Mouse (Mus musculus) lung, adult 18-20 months (tissue): ENCODE measurements around the gene Zfp988.
"Not testable (repeated sequence)": the region's sequence is repeated elsewhere in the genome, so short reads cannot be mapped to it uniquely, and the experiment has no call there.

ENCODE experiments used
- DNase-seq, 2 experiments: peaks; one replicate each; pipeline ENCODE4 v3.0.0; 2022; ENCODE audit warnings: mixed read lengths in 2 of 2

Gene Zfp988

GRCm38 (mm10) chr4:147305436-147305835 is at the start of gene Zfp988:
TSS of gene Zfp988 (plus strand) at chr4:147305674.
- DNase-seq = not testable (repeated sequence)

GRCm38 (mm10) chr4:147262708-147263107 is 42.8 kb upstream of the Zfp988 start:
- not testable (repeated sequence) for DNase-seq

- not testable (repeated sequence) for DNase-seq
Measured at GRCm38 (mm10) chr4:147267302-147267701, 38.2 kb upstream of the Zfp988 start.

- DNase-seq = not testable (repeated sequence)
Measured at GRCm38 (mm10) chr4:147268735-147269134, 36.7 kb upstream of the Zfp988 start.

GRCm38 (mm10) chr4:147270026-147270425 is 35.4 kb upstream of the Zfp988 start:
- not testable (repeated sequence) for DNase-seq

- DNase-seq = not testable (repeated sequence)
Measured at GRCm38 (mm10) chr4:147271601-147272000, 33.9 kb upstream of the Zfp988 start.

GRCm38 (mm10) chr4:147275021-147275772 is 30.3 kb upstream of the Zfp988 start:
- not testable (repeated sequence) for DNase-seq

GRCm38 (mm10) chr4:147275773-147276140 is 29.7 kb upstream of the Zfp988 start:
- not testable (repeated sequence) for DNase-seq

- DNase-seq = peak in 1 of 2 experiments; percentile 14
Measured at GRCm38 (mm10) chr4:147280406-147280805, 25.1 kb upstream of the Zfp988 start.

GRCm38 (mm10) chr4:147298585-147298984 is 6.9 kb upstream of the Zfp988 start:
- DNase-seq = not testable (repeated sequence)

- not testable (repeated sequence) for DNase-seq
Measured at GRCm38 (mm10) chr4:147302375-147302774, 3.1 kb upstream of the Zfp988 start.

- not testable (repeated sequence) for DNase-seq
Measured at GRCm38 (mm10) chr4:147335036-147335690, 29.7 kb downstream of the Zfp988 start.

GRCm38 (mm10) chr4:147335691-147336367 is 30.4 kb downstream of the Zfp988 start:
- not testable (repeated sequence) for DNase-seq

- DNase-seq = not testable (repeated sequence)
Measured at GRCm38 (mm10) chr4:147336368-147337195, 31.1 kb downstream of the Zfp988 start.

- DNase-seq = not testable (repeated sequence)
Measured at GRCm38 (mm10) chr4:147337520-147337919, 32.0 kb downstream of the Zfp988 start.

GRCm38 (mm10) chr4:147338032-147338610 is 32.6 kb downstream of the Zfp988 start:
- DNase-seq = no peak

- not testable (repeated sequence) for DNase-seq
Measured at GRCm38 (mm10) chr4:147338706-147339105, 33.2 kb downstream of the Zfp988 start.

- DNase-seq = not testable (repeated sequence)
Measured at GRCm38 (mm10) chr4:147339601-147340219, 34.2 kb downstream of the Zfp988 start.

- DNase-seq = not testable (repeated sequence)
Measured at GRCm38 (mm10) chr4:147340236-147340635, 34.8 kb downstream of the Zfp988 start.

- not testable (repeated sequence) for DNase-seq
Measured at GRCm38 (mm10) chr4:147340876-147341275, 35.4 kb downstream of the Zfp988 start.
